Mouse (Mus musculus) embryonic facial prominence, embryonic 12.5 days (tissue): Measurements from ENCODE around the gene Speg. TPM values are rescaled to one million over a fixed set of nuclear protein-coding genes. Genes with fewer than 3 reads are reported as not detected.

Experiments
- ATAC-seq: fragments of 200-750 bp; cut with Nextera tagmentation; 2 replicates; pipeline ENCODE4 v1.8.0; 2017; ENCODE audit not compliant: insufficient number of reproducible peaks, insufficient read depth, low FRiP score, low TSS enrichment
- H3K27ac ChIP-seq: fragments of 300-500 bp; sonication (generic); 2 replicates; pipeline ENCODE4 v1.5.1; 2016; ENCODE audit warnings: mild to moderate bottlenecking
- H3K27me3 ChIP-seq: fragments of 300-500 bp; sonication (generic); 2 replicates; pipeline ENCODE4 v1.6.1; 2016; ENCODE audit warnings: mild to moderate bottlenecking, moderate library complexity
- H3K36me3 ChIP-seq: fragments of 300-500 bp; sonication (generic); 2 replicates; pipeline ENCODE4 v1.6.1; 2016; ENCODE audit warnings: mild to moderate bottlenecking
- H3K4me1 ChIP-seq: fragments of 300-500 bp; sonication (generic); 2 replicates; pipeline ENCODE4 v1.6.1; 2016
- H3K4me2 ChIP-seq: fragments of 300-500 bp; sonication (generic); replicated peaks from 2 replicates; pipeline ENCODE4 v1.6.1; 2016; ENCODE audit warnings: mild to moderate bottlenecking, moderate library complexity
- H3K4me3 ChIP-seq: fragments of 300-500 bp; sonication (generic); 2 replicates; pipeline ENCODE4 v1.5.1; 2016; ENCODE audit warnings: mild to moderate bottlenecking
- H3K9ac ChIP-seq: fragments of 300-500 bp; sonication (generic); 2 replicates; pipeline ENCODE4 v1.6.1; 2016; ENCODE audit warnings: mild to moderate bottlenecking, moderate library complexity
- H3K9me3 ChIP-seq: fragments of 300-500 bp; sonication (generic); 2 replicates; pipeline ENCODE4 v1.6.1; 2016; ENCODE audit warnings: mild to moderate bottlenecking, moderate library complexity
- WGBS: fragments of 180-500 bp; shearing (Covaris S2); methylation state at CpG from one replicate; pipeline ENCODE4 v1.1.7; 2016; 5-methylcytosine and 5-hydroxymethylcytosine counted together
- polyA plus RNA-seq: library from polyadenylated mRNA; unstranded; fragments of >200 nt; fragmentation: Nextera tagmentation; extraction: Ambion mirVana; gene quantifications from 2 replicates; pipeline ENCODE4 v1.2.1, GENCODE M21; 2016

Gene Speg
- polyA plus RNA-seq, 1 experiment from 2014 or later: 26.7 TPM

DNA sequence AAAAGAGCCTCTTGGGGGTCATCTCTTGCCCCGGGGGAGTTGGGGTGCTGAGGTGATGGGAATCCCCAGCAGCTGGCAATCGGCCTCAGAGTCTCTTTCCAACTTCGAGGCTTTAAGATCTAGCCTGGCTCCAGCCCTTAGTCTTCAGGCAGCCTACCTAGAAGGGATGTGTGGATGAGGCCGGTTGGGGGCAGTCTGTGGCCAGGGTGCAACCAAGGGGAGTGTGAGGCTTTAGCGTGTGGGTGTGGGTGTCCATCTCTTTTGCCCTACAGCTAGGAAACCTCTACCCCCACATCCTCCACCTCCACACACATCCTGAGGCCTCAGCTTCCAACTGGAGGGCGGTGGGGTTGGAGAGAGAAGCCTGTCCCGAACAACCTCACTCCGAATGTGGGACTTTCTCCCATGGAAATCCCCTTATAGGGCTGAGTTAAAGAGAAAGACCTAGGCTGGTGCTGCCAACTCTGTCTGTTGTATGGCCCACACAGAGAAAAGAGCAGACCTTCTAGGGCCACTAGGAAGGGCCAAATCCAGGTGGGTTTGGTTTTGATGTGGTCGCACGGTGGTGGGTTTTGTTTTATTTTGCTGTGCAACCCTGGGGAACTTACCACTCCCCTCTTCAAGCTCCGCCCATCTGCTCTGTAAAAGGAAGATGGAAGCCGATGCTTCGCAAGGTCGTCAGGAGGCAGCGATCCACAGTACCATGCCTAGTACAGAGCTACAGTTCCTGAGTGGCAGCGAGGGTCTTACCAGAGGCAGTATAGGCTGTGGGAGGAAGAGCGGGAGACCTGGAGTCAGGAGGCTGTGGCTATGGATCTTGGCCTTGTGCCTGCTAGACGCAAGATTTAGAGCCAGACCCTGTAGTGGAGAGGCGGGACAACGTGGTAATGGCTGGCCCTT lies 29.8 kb upstream of the Speg start:
- H3K4me2 ChIP-seq: peak overlapping the region; percentile 35
- H3K36me3 ChIP-seq: no peaks in the 10 kb centered on the region
- H3K4me1 ChIP-seq: peaks cover 36% of the 10 kb centered on the region
- H3K9me3 ChIP-seq: no peaks in the 10 kb centered on the region
- H3K27ac ChIP-seq: peak overlapping the region; percentile 55
- H3K4me3 ChIP-seq: no peak overlapping the region
- 23% methylated on average over 20 of the region's 20 CpGs for WGBS
- no peak overlapping the region for H3K9ac ChIP-seq
- H3K27me3 ChIP-seq: no peaks in the 10 kb centered on the region
- ATAC-seq: no peak

DNA sequence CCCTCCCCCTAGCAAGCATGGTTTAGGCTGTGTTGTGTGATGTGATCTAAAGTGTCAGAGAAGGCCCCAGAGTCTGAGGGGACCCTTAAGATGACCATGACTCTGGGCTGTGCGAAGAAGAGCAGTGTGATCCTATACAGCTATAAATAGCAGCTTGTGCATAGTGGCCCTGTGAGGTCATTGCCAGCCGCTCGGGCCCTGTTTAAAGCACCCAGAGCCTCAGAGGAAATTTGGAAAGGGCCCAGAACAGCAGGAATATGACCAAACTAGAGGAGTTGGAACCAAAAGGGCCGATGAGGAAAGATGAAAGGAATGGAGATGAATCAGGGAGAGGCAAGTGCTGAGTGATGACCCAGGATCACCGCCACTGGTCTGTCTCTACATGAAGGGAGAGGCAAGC lies 27.8 kb upstream of the Speg start:
- no peak overlapping the region for H3K27ac ChIP-seq
- WGBS: 78% methylated on average over 5 of the region's 5 CpGs
- no peaks in the 10 kb centered on the region for H3K9me3 ChIP-seq
- H3K4me1 ChIP-seq: peaks cover 36% of the 10 kb centered on the region
- no peak overlapping the region for H3K9ac ChIP-seq
- H3K36me3 ChIP-seq: no peaks in the 10 kb centered on the region
- ATAC-seq: no peak
- no peak overlapping the region for H3K4me3 ChIP-seq
- H3K4me2 ChIP-seq: no peak overlapping the region
- no peaks in the 10 kb centered on the region for H3K27me3 ChIP-seq

DNA sequence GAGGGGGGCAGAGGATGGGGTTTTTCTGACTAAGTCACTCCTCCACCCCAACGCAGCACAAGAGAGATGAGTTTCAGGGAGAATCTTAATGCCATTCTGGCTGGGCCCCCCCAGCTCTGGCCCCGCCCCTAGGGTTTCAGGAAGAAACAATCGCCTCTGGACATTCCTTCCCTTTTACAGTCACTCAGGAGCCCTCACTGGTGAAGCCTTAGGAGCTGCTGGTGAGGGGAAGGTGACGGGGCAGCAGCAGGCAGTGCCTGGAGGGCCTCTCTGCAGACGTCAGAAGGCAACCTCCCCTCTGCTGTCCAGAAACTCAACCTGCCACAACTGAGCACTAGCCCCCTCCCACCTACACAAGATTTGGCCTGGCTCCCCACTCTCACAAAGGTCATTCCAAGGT lies 25.8 kb upstream of the Speg start:
- H3K9ac ChIP-seq: no peak overlapping the region
- H3K27me3 ChIP-seq: no peaks in the 10 kb centered on the region
- no peak overlapping the region for H3K4me2 ChIP-seq
- H3K9me3 ChIP-seq: no peaks in the 10 kb centered on the region
- H3K36me3 ChIP-seq: no peaks in the 10 kb centered on the region
- no peak overlapping the region for H3K4me3 ChIP-seq
- ATAC-seq: no peak
- no peak overlapping the region for H3K27ac ChIP-seq
- 28% methylated on average over 5 of the region's 5 CpGs for WGBS
- peaks cover 25% of the 10 kb centered on the region for H3K4me1 ChIP-seq

DNA sequence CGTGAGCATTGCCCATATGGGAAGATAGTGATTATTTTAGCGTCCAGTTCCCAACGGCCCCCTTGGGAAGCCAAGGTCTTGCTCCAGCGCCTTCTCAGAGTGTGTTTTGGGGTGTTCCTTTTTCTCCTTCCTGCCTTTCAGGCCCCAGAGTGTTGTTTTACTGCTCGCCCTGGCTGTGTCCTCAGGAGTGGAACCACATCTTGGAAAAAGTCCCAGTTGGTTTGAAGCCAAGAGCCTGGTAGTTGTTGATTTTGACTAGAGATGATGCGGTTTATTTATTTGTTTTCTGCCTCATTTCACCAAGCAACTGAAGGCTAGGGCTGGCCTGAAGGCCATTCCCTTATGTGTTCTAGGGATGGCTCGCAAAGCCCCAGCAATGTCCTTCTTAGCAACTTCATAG lies 17.8 kb upstream of the Speg start:
- Histone ChIP-seq H3K4me2 (no peak overlapping the region), H3K27ac (no peak overlapping the region), H3K27me3 (peaks cover 33% of the 10 kb centered on the region), H3K4me1 (peaks cover 8% of the 10 kb centered on the region; the same call in 1 of the 2 replicates), H3K4me3 (no peak overlapping the region), H3K9ac (no peak overlapping the region), H3K36me3 (no peaks in the 10 kb centered on the region), H3K9me3 (no peaks in the 10 kb centered on the region)
- WGBS: 81% methylated on average over 7 of the region's 7 CpGs
- no peak for ATAC-seq

DNA sequence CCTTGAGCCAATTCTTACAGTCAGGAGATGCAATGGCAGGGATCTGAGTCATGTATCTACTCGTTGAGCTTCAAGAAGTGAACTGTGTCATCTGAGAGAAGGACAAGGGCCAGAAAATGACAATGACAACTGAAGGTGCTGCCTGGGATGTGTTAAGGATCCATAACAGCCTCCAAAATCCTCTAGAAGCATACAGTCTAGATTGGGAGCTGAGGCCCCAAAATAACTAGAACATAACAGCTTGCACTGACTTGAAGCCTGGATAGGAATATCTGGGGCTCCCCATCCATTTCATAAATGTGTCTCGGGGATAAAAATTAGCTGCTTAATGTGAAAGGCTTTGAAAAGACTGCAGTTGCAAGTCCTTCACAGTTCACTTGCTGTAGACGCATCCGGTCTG lies 17.1 kb upstream of the Speg start:
- Histone ChIP-seq H3K4me3 (no peak overlapping the region), H3K4me1 (peaks cover 8% of the 10 kb centered on the region; the same call in 1 of the 2 replicates), H3K27me3 (peaks cover 33% of the 10 kb centered on the region), H3K9ac (no peak overlapping the region), H3K9me3 (no peaks in the 10 kb centered on the region), H3K27ac (no peak overlapping the region), H3K36me3 (no peaks in the 10 kb centered on the region), H3K4me2 (no peak overlapping the region)
- no peak for ATAC-seq
- WGBS: 78% methylated on average over 4 of the region's 4 CpGs

DNA sequence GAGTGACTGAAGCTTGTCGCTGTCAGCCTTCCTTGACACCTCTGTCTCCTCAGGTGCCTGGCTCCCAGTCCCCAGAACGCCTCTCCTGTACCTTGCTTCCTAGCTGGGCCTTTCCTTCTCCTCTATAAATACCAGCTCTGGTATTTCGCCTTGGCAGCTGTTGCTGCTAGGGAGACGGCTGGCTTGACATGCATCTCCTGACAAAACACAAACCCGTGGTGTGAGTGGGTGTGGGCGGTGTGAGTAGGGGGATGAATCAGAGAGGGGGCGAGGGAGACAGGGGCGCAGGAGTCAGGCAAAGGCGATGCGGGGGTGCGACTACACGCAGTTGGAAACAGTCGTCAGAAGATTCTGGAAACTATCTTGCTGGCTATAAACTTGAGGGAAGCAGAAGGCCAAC lies 15.8 kb upstream of the Speg start:
- H3K4me3 ChIP-seq: no peak overlapping the region
- 75% methylated on average over 13 of the region's 13 CpGs for WGBS
- no peaks in the 10 kb centered on the region for H3K36me3 ChIP-seq
- no peak overlapping the region for H3K9ac ChIP-seq
- no peaks in the 10 kb centered on the region for H3K9me3 ChIP-seq
- ATAC-seq: no peak
- H3K4me2 ChIP-seq: no peak overlapping the region
- peaks cover 33% of the 10 kb centered on the region for H3K27me3 ChIP-seq
- H3K27ac ChIP-seq: no peak overlapping the region
- peaks cover 8% of the 10 kb centered on the region; the same call in 1 of the 2 replicates for H3K4me1 ChIP-seq

DNA sequence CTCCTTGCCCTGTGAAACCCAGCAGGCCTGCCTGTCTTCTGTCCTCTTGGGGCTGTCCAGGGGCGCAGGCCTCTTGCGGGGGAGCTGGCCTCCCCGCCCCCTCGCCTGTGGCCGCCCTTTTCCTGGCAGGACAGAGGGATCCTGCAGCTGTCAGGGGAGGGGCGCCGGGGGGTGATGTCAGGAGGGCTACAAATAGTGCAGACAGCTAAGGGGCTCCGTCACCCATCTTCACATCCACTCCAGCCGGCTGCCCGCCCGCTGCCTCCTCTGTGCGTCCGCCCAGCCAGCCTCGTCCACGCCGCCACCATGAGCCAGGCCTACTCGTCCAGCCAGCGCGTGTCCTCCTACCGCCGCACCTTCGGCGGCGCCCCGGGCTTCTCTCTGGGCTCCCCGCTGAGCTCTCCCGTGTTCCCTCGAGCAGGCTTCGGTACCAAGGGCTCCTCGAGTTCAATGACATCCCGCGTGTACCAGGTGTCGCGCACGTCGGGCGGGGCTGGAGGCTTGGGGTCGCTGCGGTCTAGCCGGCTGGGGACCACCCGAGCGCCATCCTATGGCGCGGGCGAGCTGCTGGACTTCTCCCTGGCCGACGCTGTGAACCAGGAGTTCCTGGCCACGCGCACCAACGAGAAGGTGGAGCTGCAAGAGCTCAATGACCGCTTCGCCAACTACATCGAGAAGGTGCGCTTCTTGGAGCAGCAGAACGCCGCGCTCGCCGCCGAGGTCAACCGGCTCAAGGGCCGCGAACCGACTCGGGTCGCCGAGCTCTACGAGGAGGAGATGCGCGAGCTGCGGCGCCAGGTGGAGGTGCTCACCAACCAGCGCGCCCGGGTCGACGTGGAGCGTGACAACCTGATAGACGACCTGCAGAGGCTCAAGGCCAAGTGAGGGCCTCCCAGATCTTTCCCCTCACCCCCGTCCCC lies 14.7 kb upstream of the Speg start, which contains the start of gene Des:
Gene Des, plus strand, starts transcription at position 218 of the 920 bp plus-strand sequence.
- Histone ChIP-seq H3K36me3 (no peaks in the 10 kb centered on the region), H3K27ac (no peak within 1 kb of the TSS), H3K27me3 (peaks cover 33% of the 10 kb centered on the region), H3K9me3 (no peaks in the 10 kb centered on the region), H3K9ac (peak within 1 kb of the TSS; percentile 37; the same call in 1 of the 2 replicates), H3K4me3 (peak within 1 kb of the TSS; percentile 33), H3K4me2 (peak within 1 kb of the TSS; percentile 52), H3K4me1 (peaks cover 8% of the 10 kb centered on the region; the same call in 1 of the 2 replicates)
- peak; percentile 36; the same call in 1 of the 2 replicates for ATAC-seq
- WGBS: 4% methylated on average over 80 of the region's 80 CpGs

DNA sequence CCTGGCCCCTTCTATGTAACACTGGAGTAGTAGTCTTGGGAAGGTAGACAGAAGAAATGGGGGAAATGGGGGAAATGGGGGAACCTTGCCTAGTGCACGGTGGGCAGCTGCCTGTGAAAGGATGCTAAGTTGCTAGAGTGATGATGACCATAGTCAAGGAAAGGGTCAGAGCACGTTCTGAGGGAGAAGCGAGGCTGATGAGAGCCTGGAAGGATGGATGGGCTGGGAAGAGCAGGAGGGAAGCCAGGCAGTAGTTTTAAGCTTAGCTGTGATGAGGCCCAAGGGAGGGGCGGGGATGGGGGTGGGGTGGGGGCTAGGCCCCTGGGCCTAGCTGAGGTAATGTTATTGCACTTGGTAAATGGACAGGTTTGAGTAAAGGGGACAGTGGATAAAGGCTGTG lies 14.0 kb upstream of the Speg start:
- Histone ChIP-seq H3K9me3 (no peaks in the 10 kb centered on the region), H3K27ac (no peak overlapping the region), H3K4me3 (peak overlapping the region; percentile 33), H3K4me2 (peak overlapping the region; percentile 52), H3K9ac (no peak overlapping the region), H3K36me3 (no peaks in the 10 kb centered on the region), H3K4me1 (peaks cover 8% of the 10 kb centered on the region; the same call in 1 of the 2 replicates), H3K27me3 (peaks cover 33% of the 10 kb centered on the region)
- 41% methylated on average over 4 of the region's 4 CpGs for WGBS
- ATAC-seq: no peak

DNA sequence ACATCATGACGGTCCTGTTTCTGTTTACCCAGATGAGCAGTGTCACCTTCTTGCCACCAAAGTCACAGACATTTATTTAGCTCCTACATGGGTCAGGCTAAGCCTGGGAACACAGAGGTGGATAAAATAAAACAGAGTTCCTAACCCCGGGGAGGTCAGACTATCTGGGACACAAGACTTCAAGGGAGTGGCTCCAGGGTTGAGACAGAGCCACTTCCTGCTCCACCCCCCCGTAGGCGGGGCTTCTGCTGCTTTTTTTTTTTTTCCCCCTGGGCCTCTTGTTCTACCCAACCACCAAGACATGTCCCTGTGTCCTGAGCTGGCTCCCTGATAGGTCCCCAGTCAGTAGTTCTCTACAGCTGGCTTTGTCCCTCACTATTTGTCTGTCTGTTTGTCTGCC lies 13.3 kb upstream of the Speg start:
- no peak overlapping the region for H3K4me2 ChIP-seq
- H3K27ac ChIP-seq: no peak overlapping the region
- no peaks in the 10 kb centered on the region for H3K36me3 ChIP-seq
- ATAC-seq: no peak
- peaks cover 33% of the 10 kb centered on the region for H3K27me3 ChIP-seq
- no peak overlapping the region for H3K4me3 ChIP-seq
- H3K4me1 ChIP-seq: peaks cover 8% of the 10 kb centered on the region; the same call in 1 of the 2 replicates
- H3K9ac ChIP-seq: no peak overlapping the region
- H3K9me3 ChIP-seq: no peaks in the 10 kb centered on the region
- 28% methylated on average over 4 of the region's 4 CpGs for WGBS

DNA sequence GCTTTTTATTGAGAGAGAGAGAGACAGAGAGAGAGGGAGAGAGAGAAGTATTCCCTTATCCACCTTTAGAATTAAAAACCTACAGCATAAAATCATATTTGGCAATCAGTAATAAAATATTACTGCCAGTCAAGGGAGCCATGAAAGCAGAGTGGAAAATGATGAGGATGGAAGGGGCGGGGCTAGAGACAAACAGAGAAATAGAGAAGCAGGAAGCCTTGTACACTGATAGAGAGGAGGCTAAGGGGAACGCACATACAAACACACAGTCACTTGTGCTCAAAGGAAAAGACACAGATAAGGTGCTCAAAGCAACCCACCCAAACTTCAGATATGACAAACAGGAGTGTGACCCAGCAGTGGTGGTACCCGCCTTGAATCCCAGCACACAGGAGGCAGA lies 11.2 kb upstream of the Speg start:
- no peak overlapping the region for H3K9ac ChIP-seq
- H3K4me1 ChIP-seq: peaks cover 8% of the 10 kb centered on the region; the same call in 1 of the 2 replicates
- peaks cover 29% of the 10 kb centered on the region for H3K27me3 ChIP-seq
- no peak overlapping the region for H3K27ac ChIP-seq
- no peaks in the 10 kb centered on the region for H3K36me3 ChIP-seq
- WGBS: 93% methylated on average over 3 of the region's 3 CpGs
- no peaks in the 10 kb centered on the region for H3K9me3 ChIP-seq
- H3K4me2 ChIP-seq: no peak overlapping the region
- no peak overlapping the region for H3K4me3 ChIP-seq
- no peak for ATAC-seq

DNA sequence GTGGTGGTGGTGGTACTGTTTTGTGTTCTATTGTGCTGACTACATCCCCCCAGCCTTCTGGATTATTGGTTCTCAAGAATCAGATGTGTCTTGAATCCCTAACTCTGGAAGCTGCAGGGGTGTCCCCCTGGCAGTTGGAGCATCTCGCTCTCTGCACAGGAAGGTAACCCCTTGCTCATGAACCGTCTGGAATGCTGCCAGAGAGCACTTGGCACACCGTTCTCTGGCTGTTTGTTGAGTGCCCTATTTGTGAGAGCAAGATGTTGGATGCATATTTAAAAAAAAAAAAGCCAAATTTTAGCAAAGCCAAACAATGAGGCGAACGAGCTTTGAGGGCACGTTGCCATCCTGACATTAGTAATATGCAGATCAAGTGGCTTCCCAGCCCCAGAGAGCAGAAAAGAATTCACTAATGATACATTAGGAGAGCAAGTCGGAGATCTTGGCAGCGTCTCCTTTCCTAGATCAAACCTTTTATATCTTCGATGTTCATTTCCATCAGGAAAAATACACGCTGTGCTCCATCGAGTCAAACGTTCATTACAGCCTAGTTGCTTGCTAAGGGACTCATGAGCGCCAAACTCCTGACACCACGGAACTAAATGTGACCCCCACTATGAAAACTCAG lies 9.5 kb upstream of the Speg start:
- ATAC-seq: no peak
- H3K4me1 ChIP-seq: no peaks in the 10 kb centered on the region
- WGBS: 83% methylated on average over 14 of the region's 14 CpGs
- no peak overlapping the region for H3K9ac ChIP-seq
- H3K9me3 ChIP-seq: no peaks in the 10 kb centered on the region
- H3K4me2 ChIP-seq: no peak overlapping the region
- no peaks in the 10 kb centered on the region for H3K36me3 ChIP-seq
- H3K27me3 ChIP-seq: peaks cover 11% of the 10 kb centered on the region
- H3K27ac ChIP-seq: no peak overlapping the region
- H3K4me3 ChIP-seq: no peak overlapping the region
